Mouse (Mus musculus) CD8-positive naive resting alpha-beta T cell, adult 2 months (primary cell): ENCODE measurements around the gene Sp6.
A peak's percentile ranks its signal among the peaks of the same experiment; 100 is the strongest.

Experiments used
- DNase-seq, 2 experiments: peaks; one replicate each; pipeline ENCODE4 v3.0.0; 2022; ENCODE audit warnings: low read depth in 2 of 2, low spot score in 2 of 2

The Sp6 gene

DNA sequence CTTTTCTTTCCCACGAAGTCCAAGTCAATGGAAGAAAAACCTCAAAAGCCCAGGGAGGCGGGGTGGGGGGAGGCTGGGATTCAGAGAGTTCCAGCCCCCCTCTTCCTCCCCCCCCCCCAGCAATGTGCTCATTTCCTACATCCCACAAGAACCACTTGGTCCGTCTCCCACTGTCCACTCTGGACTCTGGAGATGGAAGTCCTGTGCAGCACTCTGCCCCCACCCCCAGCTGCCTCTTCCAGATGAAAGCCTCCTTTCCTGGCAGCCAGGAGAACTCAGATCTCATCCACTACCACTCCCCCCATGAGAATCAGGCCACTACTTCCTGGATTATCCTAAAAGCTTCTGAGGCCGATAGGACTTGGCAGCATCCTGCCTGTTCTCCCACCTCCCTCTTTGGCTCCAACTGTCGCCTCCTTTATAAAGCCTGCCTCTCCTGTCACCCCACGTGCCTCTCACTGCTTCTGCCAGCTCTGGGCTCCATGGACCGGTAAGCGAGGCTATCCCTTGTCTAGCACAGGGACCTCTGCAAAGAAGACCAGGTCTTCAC, at the start of gene Sp6:
Gene Sp6, plus strand, starts transcription at position 274 of the 550 bp plus-strand sequence.
- no peak for DNase-seq

- peak; percentile 68 to 82 for DNase-seq
Measured at GRCm38 (mm10) chr11:96963580-96963979, 49.6 kb upstream of the Sp6 start.

GRCm38 (mm10) chr11:96966172-96966571, 47.0 kb upstream of the Sp6 start:
- no peak for DNase-seq

DNA sequence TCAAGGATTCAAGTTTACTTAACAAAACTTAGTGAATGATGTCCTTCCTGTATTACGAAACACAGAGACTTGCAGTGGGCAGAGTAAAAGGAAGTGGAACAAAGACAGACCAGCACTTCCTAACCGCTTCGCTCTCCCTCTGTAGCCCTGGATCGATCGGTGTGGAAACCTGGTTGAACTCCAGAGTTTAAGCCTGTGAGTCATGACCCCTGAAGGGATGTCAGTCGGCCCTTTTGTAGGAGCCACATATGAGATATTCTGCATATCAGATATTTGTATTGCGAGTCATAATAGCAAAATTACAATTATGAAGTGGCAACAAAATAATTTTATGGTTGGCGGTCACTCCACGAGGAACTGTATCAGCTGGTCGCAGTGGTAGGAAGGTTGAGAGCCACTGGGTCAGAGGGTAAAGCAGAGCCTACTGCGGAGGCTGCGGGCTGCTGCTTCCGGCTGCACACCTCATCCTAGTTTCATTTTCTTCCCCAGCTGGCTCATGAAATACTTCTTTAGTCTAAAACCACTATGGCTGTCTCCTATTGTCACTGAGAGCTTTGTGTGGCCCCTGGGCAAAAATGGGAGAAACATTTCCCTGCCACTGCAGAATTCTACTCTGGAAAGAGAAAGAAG, 46.2 kb upstream of the Sp6 start:
- DNase-seq: peak; percentile 34 to 37

GRCm38 (mm10) chr11:96967544-96968269, 45.5 kb upstream of the Sp6 start:
- DNase-seq: no peak

GRCm38 (mm10) chr11:96968476-96968875, 44.7 kb upstream of the Sp6 start:
- DNase-seq: no peak

DNA sequence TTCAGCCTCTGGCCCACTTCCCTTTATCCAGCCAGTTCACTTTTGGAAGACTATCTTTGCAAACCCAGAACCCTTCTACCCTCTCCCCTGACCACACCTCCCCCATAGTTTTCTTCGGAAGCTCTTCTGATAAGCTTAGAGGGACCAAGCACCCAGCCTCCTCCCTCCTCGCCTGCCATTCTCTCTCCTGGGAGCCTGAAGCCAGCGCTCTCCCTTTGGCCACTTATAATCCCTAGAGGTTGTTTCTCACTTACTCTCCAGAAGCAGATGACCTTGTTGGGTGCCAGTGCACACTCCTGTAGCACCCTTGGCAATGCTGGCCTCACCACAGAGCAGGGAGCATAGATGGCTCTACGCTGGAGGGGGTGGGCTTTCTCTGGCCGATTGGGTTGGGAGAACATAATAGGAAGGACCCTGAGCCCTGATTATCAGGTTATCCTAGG, 43.9 kb upstream of the Sp6 start:
- no peak for DNase-seq

DNA sequence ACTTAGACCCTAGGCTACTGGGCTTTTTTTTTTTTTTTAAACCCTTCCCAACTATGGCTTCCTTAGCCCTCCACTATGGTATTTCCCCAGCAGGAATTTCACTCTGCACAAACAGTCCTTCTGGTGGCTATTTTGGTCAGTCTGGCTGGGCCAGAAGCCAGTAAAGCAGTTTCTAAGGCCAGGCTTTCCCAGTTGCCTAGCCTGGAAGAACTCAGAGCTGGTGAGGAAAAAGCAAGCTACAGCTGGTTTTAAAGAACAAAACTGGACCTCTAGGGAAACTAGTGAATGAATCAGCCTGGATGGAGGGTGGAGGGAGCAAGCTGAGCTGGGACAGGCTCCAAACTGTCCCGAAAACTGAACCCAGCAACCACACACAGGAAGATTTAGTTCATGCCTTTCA, 43.4 kb upstream of the Sp6 start:
- no peak for DNase-seq

DNA sequence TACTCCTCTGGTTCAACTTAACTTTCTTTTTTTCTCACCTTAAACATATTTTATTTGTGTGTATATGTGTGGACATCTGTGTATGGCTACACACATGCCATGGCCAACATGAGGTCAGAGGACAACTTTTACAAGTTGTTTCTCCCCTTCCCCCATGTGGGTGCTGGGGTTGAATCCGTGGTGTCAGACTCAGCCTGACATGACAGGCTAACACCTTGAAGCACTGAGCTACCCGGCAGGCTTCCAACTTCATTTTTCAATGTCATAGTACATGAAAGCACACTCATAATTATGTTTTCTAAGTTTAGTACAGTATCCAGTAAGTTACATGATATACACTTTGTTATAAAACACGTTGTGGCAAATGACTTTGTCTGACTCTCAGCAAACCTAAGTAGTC, 42.9 kb upstream of the Sp6 start:
- DNase-seq: no peak

DNA sequence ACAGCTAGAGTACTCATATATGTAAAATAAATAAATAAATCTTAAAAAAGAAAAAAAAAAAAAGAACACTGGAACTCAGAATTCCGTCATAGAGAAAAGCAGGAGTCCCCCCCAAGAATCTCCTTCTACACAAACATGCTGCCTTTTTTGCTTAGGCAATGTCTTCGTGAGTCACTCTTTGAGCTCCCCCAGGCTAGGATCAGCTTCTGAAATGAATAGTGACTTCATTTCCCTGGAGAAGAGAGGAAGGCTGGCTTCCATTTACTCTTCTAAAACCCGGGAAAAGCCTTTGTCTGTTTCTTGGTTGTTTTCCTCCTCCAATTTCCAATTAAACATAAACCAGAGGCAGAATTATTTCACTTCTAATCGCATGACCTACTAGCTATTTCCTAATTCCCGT, 40.3 kb upstream of the Sp6 start:
- DNase-seq: no peak

DNA sequence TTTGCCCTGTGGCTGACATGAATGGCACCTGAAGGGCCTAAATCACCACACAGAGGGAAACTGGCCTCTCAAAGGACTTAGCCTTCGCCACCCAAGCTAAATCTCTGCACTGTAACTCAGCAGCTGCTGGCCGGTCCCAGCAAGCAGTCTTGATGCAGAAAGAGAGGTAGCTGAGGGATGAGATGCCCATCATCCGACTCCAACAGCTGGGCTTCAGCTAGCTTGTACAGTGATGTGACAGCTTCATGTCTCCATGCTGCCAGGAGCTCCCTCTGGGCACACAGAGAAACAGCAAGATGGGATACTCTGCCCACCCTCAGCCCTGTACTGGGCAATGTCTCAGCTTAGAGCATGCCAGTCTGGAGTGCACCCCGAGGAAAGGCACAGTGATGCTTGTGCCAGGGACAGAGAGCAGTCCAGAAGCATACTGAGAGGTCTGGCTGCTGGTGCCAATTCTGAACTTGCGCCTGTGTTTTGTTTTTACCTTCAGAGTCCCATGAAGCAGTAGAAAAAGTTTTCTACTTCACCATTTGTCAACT, 39.7 kb upstream of the Sp6 start:
- no peak for DNase-seq

DNA sequence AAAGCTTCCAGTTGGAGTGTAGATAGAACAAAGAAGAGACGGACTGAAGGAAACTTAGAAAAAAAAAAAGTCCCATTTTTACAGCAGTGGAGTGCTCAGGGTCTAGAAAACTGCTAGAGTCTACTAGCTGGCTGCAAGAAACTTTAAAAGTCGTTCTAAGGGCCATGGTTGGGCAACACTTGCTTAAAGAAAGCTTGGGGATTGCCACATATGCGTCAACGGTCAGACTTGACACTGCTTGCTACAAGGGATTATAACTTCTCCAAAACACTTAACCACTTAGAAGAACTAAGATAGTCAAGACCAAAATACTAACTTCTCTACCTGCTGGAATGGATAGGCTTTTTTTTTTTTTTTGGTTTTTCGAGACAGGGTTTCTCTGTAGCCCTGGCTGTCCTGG, 38.4 kb upstream of the Sp6 start:
- no peak for DNase-seq

- DNase-seq: no peak
Measured at GRCm38 (mm10) chr11:96975511-96976378, 37.4 kb upstream of the Sp6 start.

DNA sequence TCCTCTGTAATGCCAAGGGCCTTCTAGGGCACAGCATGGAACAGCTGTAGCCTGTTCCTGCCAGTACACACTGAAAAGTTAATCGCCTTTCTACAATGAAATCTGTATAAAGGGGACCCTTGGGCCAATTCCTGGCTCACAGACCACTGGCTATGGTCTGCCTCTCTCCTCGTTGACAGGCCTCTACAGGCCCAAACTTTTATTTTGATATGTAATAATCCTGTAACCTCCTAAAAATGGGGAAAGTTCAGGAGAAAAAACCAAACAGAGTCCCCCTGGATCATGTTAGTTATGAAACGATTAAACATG, 36.9 kb upstream of the Sp6 start:
- DNase-seq: no peak

- DNase-seq: peak in 1 of 2 experiments; percentile 75
Measured at GRCm38 (mm10) chr11:96976911-96977591, 36.1 kb upstream of the Sp6 start.

DNA sequence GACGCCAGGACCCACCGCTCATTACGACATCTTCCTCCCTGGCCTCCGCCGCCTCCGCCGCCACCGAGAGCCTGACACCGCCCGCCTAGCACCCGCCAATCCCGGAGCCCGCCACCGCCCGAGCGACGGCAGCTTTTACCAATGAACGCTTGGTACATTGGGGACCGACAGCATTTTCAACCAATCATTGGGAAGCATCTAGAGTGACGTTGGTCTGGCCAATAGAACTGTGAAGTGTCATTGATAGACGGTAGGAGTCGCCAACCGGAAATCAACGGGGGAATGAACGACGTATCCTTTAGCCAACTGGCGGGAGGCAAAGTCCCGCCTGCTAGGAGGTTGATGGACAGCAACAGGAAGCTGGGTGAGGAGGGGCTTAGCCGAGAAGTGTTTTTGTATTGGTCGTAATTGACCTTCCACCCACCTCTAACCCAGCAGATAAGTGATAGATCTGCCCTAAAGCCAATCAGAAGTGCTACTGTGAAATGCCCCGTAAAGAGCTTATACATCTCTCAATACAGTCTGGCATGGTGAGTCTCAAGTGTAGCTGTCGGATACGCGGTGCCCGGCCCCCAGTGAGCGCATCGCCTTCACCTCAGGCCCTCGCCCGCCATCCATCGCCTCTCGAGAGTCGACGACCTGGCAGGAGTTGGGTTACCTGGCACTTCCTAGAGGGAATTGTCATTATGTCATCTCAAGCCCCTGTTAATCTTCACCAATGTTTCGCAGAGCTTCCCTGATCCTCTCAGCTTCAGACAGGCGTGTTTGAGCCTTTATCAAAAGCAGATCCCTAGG, 35.4 kb upstream of the Sp6 start:
- DNase-seq: peak; percentile 97 to 98

- no peak for DNase-seq
Measured at GRCm38 (mm10) chr11:96978401-96979246, 34.6 kb upstream of the Sp6 start.

DNA sequence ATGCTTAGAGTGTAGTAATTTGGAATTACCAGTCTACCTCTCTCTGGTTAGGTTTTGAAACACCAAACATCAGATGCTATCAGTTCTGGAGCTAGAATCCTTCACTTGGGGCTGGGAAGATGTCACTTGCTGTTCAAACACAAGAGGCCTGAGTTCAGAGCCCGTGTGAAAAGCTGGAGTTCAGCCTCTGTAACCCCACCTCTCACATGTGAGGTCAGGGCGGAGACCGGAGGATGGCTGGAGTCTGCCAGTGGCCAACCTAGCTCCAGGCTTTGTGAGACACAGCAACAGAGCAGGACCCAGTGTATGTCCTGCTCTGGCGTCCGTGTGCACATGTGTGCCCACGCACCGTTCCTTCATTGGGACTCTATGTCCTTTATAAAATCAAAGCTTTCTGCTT, 33.9 kb upstream of the Sp6 start:
- DNase-seq: no peak

DNA sequence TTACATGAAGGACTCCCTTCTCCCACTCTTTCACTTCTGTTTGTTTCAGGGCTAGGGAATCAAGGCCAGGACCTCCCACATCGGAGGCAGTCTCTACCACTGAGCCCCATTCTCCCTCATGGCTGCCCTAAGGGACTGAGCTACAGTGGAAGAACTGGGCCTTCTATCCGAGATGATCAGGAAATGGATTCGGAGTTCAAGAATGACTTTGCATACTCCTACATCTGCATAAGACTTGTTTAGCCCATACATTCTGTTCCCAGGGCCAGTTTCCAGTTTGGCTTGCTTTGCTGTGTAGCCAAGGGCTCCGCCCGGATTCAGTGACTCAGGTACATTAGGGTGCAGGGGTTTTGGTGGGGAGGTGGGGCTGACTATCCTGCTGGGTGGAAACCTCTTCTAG, 33.2 kb upstream of the Sp6 start:
- no peak for DNase-seq
